Mouse (Mus musculus) ES-Bruce4 (cell line): ENCODE measurements around the gene Pigx.

Experiments used
- CTCF ChIP-seq: IDR thresholded peaks from one replicate; pipeline ENCODE4 v1.8.1; 2011; ENCODE audit warnings: low read depth, low read length
- EP300 ChIP-seq: IDR thresholded peaks from 2 replicates; pipeline ENCODE4 v1.6.1; 2011; ENCODE audit warnings: low read depth, low read length; ENCODE audit not compliant: insufficient read depth
- POLR2A ChIP-seq: IDR thresholded peaks from one replicate; pipeline ENCODE4 v1.8.1; 2011; ENCODE audit warnings: low read length; ENCODE audit not compliant: insufficient read depth

GRCm38 (mm10) chr16:32066899-32067298 lies 32.6 kb downstream of the Pigx start:
- no peak for TF ChIP-seq CTCF
- TF ChIP-seq EP300 = no peak
- no peak for TF ChIP-seq POLR2A
